Mouse (Mus musculus) heart, postnatal 4 days (tissue): ENCODE data around the gene Pds5b. TPM values are rescaled to one million over a fixed set of nuclear protein-coding genes. Genes with fewer than 3 reads are reported as not detected.
"Not testable (repeated sequence)": the region's sequence is repeated elsewhere in the genome, so short reads cannot be mapped to it uniquely, and the experiment has no call there.

Source experiments
- DNase-seq: peaks from one replicate; pipeline ENCODE4 v3.0.0; 2021
- total RNA-seq, 2 experiments: library from RNA; stranded (reverse); gene quantifications; 2 replicates each; pipeline ENCODE4 v1.2.3; 2021

Gene Pds5b
- total RNA-seq, 2 experiments from 2014 or later, result 31.4 to 33.1 TPM

DNA sequence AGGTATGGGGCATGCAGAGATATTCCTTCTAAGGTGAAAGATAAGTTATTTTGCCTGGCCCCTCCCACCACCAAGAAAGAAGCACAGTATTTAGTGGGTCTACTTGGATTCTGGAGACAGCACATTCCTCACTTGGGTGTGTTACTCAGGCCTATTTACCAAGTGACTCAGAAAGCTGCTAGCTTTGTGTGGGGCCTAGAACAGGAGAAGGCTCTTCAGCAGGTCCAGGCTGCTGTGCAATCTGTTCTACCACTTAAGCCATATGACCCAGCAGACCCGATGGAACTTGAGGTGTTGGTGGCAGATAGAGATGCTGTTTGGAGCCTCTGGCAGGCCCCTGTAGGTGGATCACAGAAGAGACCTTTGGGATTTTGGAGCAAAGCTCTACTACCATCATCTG is 33.1 kb downstream of the Pds5b start:
- DNase-seq, result not testable (repeated sequence)

DNA sequence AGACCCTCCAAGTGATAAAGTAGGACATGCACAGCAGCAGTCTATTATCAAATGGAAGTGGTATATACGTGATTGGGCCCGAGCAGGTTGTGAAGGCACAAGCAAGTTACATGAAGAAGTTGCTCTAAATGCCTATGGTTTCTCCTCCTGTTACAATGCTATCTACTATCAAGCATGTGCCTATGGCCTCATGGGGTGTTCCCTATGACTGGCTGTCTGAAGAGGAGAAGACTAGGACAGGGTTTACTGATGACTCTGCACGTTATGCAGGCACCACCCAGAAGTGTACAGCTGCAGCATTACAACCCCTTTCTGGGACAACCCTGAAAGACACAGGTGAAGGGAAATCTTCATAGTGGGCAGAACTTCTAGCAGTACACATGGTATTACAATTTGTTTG is 33.6 kb downstream of the Pds5b start:
- not testable (repeated sequence) for DNase-seq

GRCm38 (mm10) chr5:150711503-150711902 is 38.0 kb downstream of the Pds5b start:
- peak; percentile 27 for DNase-seq

DNA sequence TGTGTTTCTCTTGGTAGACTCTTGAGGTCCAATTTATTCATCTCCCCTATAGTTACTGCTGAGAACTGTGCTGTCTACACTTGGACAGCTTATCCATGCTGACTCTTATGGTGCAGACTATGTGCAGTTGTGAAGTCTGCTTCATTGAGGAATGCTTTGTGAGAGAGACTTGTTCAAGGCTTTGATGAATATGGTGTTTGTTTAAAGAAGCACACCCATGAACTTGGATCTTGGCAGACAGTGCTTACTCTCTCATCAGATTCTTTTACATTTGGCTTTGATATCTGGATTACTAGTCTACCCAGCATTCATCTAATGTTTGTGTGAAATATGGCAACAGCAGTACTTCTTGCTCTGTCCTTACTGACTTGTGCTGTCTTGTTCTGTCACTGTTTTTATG is 39.9 kb downstream of the Pds5b start:
- no peak for DNase-seq

- peak; percentile 17 for DNase-seq
Observed at GRCm38 (mm10) chr5:150717775-150718174, 44.2 kb downstream of the Pds5b start.

DNA sequence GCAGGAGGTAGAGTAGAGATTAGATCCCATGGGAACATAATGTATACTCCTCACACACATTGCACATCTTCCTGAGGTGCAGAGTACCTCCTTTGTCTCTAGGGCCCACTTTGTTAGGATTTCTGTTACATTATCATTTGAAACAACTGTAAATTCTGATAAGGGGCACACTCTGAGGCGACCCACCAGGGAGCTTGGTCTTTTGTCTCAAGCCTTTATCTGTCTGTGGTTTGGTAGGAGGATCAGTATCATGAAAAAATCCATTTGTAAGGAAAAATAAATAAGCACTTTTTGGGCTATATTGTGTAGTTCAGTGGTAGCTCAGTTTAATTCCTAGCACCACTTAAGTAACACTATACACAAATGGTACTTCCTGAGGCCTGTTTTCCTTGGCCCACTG is 51.1 kb downstream of the Pds5b start:
- no peak for DNase-seq

DNA sequence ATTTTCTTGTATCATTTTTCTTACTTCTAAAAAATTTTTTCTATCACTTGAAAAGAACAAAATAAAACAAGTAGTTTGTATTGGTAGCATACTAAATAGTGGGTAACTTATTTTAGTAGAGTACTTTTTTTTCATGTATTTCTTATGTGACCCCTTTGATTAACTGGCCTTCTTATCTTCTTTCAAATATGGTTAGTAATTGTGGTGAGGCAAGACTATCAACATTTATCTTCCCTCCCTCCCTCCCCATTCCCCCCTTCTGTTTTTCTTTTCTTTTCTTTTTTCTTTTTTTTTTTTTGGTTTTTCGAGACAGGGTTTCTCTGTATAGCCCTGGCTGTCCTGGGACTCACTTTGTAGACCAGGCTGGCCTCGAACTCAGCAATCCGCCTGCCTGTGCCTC is 63.5 kb downstream of the Pds5b start:
- DNase-seq, result not testable (repeated sequence)

DNA sequence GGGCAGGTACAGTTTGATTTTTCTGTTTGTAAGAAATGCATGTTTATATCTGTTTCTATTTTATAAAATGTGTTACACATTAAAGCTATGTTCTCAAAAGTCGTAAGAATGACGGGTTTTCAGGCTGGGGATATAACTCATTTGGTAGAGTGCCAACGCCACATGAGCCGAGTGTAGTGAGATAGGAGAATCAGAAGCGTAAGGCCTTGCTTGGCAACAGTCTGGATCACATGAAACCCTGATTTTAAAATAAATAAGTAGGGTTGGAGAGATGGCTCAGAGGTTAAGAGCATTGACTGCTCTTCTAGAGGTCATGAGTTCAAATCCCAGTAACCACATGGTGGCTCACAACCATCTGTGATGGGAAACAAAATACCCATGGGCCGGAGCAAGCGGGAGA is 65.8 kb downstream of the Pds5b start:
- no peak for DNase-seq

- no peak for DNase-seq
Observed at GRCm38 (mm10) chr5:150740597-150740996, 67.1 kb downstream of the Pds5b start.

GRCm38 (mm10) chr5:150756623-150757022 is 83.1 kb downstream of the Pds5b start:
- no peak for DNase-seq

DNA sequence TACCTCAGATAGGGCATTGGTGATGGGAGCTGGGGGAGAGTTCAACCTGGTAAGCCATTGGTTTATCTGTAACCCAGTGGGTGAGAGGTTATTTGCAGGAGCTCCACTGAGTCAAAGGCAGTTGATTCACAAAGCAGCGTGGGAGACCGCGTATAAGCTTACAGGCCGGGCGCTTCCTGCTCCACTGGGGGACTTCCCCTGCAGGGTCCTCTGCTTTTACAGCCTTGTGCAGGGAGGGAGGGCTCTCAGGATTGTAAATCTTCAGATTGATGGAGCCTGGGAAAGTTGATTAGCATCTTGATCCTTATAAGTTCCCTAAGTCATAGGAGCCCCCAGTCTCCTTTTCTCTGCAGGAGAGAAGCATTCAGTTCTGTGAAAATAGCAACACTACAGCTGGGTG is 98.9 kb downstream of the Pds5b start:
- DNase-seq, result no peak

DNA sequence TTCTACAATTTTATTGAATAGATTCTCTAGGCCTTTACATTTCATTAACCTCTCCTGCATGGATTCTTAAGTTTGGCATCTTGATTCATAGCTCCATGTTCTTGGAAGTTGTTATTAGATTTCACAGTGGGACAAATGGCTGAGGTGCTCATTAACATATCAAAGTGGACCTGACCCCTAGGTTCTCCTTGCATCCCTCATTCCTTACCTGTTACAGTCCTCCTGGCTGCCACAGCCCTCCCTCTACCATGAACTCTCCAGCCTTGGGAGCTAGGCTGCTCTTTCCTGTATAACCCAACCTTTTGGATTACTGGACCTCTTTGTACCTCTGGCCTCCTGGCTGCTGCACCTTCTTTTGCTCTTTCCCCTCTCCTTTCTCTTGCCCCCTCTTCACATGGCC is 99.5 kb downstream of the Pds5b start:
- no peak for DNase-seq

- DNase-seq, result no peak
Observed at GRCm38 (mm10) chr5:150788261-150788660, 114.7 kb downstream of the Pds5b start.

GRCm38 (mm10) chr5:150789039-150789438 is 115.5 kb downstream of the Pds5b start:
- DNase-seq, result no peak

DNA sequence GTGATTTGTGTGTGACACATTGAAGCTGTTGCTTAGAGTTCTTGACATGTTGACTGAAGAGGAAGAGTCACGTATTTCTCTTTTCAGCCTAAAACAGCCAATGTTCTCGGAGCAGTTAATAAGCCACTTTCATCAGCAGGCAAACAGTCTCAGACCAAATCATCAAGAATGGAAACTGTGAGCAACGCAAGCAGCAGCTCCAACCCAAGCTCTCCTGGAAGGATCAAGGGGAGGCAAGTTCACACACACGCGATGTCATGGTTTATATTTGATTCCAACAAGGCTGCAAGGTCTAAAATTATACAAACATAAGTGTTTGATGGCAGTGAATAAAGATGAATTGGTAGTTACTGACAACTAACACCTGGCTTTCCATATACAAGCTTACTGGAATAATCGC is 120.6 kb downstream of the Pds5b start:
- DNase-seq, result no peak

DNA sequence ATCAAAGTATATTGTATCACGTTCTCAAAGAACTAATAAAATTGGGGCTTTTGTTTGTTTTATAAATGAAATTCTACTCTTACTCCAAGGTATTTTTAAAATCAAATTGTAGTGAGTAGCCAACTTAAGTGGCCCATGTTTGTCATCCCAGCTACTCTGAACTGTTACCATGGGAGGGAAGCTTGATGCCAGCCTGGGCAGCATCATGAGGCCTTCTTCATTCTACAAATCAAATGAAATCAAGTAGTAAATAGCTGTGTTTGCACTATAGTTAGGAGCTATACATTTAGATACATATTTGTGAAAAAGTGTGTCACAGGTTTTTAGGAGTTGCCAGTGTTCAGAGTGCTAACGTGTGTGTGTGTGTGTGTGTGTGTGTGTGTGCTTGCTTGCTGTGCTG is 126.5 kb downstream of the Pds5b start:
- no peak for DNase-seq

DNA sequence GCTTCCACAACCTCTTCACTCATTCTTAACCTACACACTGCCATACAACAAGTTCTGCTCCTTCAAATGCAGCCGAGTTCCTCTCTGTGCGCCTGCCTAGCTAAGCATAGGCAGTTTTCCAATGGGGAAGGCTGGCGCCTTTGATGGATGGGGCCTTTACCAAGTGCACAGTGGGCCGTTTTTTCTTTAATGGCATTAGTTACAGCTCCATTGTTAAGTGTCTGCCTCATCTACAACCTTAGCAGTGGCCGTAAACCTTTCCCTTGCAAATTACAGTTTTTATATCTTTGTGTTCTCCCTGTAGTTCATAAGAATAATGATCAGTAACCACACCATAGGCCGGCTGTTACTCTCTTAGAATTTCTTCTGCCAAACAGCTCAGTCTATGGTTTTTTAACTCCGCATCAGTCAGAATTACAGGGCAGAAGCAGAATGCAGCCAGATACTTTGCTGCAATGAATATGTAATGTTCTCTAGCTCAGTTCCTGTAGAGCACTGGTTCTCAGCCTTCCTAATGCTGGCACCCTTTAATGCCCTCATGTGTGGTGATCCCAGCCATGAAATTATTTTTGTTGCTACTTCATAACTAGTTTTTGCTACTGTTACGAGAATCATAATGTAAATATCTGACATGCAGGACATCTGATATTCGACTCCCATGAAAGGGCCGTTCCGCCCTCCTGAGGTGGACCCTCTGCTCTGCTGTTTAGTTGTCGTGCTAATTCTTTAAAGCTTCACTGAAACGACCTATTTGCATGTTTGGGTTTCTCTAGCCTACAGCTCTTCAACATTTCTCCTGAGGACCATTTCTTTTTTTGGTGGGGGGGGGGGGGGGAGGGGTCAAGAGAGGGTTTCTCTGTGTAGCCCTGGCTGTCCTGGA is 140.8 kb downstream of the Pds5b start:
- DNase-seq, result no peak

GRCm38 (mm10) chr5:150815400-150815799 is 141.9 kb downstream of the Pds5b start:
- DNase-seq, result no peak

GRCm38 (mm10) chr5:150816775-150817174 is 143.2 kb downstream of the Pds5b start:
- DNase-seq, result no peak

DNA sequence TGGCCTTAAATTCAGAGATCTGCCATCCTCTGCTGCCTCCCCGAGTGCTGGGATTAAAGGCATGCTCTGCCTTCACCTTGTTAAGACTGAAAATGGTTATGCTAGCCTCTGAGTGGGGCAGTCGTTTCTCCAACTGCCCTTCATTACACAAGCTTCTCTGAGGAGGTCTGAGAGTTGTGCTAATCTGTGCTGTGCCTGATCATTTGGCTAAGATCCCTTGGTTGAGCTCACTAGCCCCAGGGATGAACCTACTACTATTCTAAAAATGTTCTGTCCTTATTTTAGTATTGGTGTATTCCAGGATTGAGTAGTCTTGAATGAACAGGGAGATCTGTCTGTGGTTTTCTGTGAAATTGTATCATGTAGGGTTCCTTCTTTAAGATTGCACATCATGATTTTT is 144.5 kb downstream of the Pds5b start:
- DNase-seq, result no peak

GRCm38 (mm10) chr5:150818886-150819285 is 145.3 kb downstream of the Pds5b start:
- no peak for DNase-seq

- DNase-seq, result no peak
Observed at GRCm38 (mm10) chr5:150819520-150819919, 146.0 kb downstream of the Pds5b start.

DNA sequence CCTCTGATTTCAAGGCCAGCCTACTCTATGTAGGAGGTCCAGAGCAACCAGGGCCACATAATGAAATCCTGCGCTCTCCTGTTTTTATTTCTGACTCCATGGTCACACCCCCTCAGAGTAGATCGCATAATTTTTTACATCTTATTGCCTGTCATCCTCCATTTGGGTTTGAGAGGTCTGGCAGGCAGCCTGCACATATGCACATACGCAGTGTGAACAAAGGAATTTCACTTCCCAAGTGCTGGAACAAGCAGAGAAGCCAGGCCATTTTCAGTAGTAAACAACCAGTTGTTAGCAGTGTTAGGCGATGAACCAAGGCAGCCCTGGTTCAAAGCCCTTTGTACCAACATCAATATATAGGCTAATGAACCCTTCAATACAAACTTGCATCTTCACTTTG is 147.6 kb downstream of the Pds5b start:
- DNase-seq, result no peak

GRCm38 (mm10) chr5:150822781-150823180 is 149.2 kb downstream of the Pds5b start:
- DNase-seq, result no peak

- DNase-seq, result no peak
Observed at GRCm38 (mm10) chr5:150823361-150823760, 149.8 kb downstream of the Pds5b start.
